Mouse (Mus musculus) frontal cortex, postnatal 36 days (tissue): ENCODE measurements around the gene Ier2.
"Not testable (repeated sequence)": the region's sequence is repeated elsewhere in the genome, so short reads cannot be mapped to it uniquely, and the experiment has no call there.

Source experiments
- DNase-seq, 2 experiments: peaks; one replicate each; pipeline ENCODE4 v3.0.0; 2022; ENCODE audit warnings: low spot score in 2 of 2

Ier2 gene

GRCm38 (mm10) chr8:84698288-84698687 lies 35.6 kb upstream of the Ier2 start:
- no peak for DNase-seq

GRCm38 (mm10) chr8:84697166-84698130 lies 34.8 kb upstream of the Ier2 start:
- no peak for DNase-seq

GRCm38 (mm10) chr8:84695140-84695539 lies 32.5 kb upstream of the Ier2 start:
- DNase-seq: no peak

GRCm38 (mm10) chr8:84693332-84693731 lies 30.7 kb upstream of the Ier2 start:
- no peak for DNase-seq

GRCm38 (mm10) chr8:84689091-84689915 lies 26.7 kb upstream of the Ier2 start:
- DNase-seq: peak; percentile 91 to 94

- DNase-seq: peak; percentile 86 to 87
Measured at GRCm38 (mm10) chr8:84687705-84688100, 25.1 kb upstream of the Ier2 start, which contains the start of gene Nacc1. Gene Nacc1, minus strand, starts transcription at chr8:84687862.

GRCm38 (mm10) chr8:84687003-84687704 lies 24.5 kb upstream of the Ier2 start:
- no peak for DNase-seq

- DNase-seq: no peak
Measured at GRCm38 (mm10) chr8:84686191-84687002, 23.7 kb upstream of the Ier2 start, which contains the start of gene Trmt1. Gene Trmt1, plus strand, starts transcription at chr8:84686307.

- no peak for DNase-seq
Measured at GRCm38 (mm10) chr8:84684537-84684936, 21.9 kb upstream of the Ier2 start.

GRCm38 (mm10) chr8:84682257-84682656 lies 19.6 kb upstream of the Ier2 start:
- DNase-seq: no peak

- no peak for DNase-seq
Measured at GRCm38 (mm10) chr8:84681476-84681875, 18.8 kb upstream of the Ier2 start.

- DNase-seq: no peak
Measured at GRCm38 (mm10) chr8:84677305-84677704, 14.7 kb upstream of the Ier2 start.

GRCm38 (mm10) chr8:84670295-84671006 lies 7.8 kb upstream of the Ier2 start:
- not testable (repeated sequence) for DNase-seq

- no peak for DNase-seq
Measured at GRCm38 (mm10) chr8:84668731-84669485, 6.3 kb upstream of the Ier2 start.

- DNase-seq: no peak
Measured at GRCm38 (mm10) chr8:84668081-84668480, 5.4 kb upstream of the Ier2 start.

GRCm38 (mm10) chr8:84665385-84665893 lies 2.8 kb upstream of the Ier2 start:
- no peak for DNase-seq

- DNase-seq: peak; percentile 79 to 82
Measured at GRCm38 (mm10) chr8:84664566-84665384, 2.1 kb upstream of the Ier2 start.
